Mouse (Mus musculus) limb, embryonic 10.5 days (tissue): ENCODE results near the gene Bfsp1. TPM values are rescaled to one million over a fixed set of nuclear protein-coding genes. Genes with fewer than 3 reads are reported as not detected.

Source experiments
- DNase-seq: peaks from one replicate; pipeline ENCODE4 v3.0.0-alpha.2; 2017; ENCODE audit warnings: low spot score
- H3K27ac ChIP-seq: fragments of 300-500 bp; sonication (generic); 2 replicates; pipeline ENCODE4 v1.5.1; 2016; ENCODE audit warnings: mild to moderate bottlenecking
- H3K27me3 ChIP-seq: fragments of 300-500 bp; sonication (generic); 2 replicates; pipeline ENCODE4 v1.6.1; 2016; ENCODE audit warnings: low read depth, mild to moderate bottlenecking; ENCODE audit not compliant: poor library complexity, severe bottlenecking
- H3K36me3 ChIP-seq: fragments of 300-500 bp; sonication (generic); 2 replicates; pipeline ENCODE4 v1.6.1; 2016; ENCODE audit warnings: mild to moderate bottlenecking, moderate library complexity
- H3K4me1 ChIP-seq: fragments of 300-500 bp; sonication (generic); 2 replicates; pipeline ENCODE4 v1.6.1; 2016
- H3K4me3 ChIP-seq: fragments of 300-500 bp; sonication (generic); 2 replicates; pipeline ENCODE4 v1.5.1; 2016; ENCODE audit warnings: mild to moderate bottlenecking, moderate library complexity
- H3K9me3 ChIP-seq: fragments of 300-500 bp; sonication (generic); replicated peaks from 2 replicates; pipeline ENCODE4 v1.6.1; 2016; ENCODE audit warnings: mild to moderate bottlenecking
- WGBS: fragments of 180-500 bp; shearing (Covaris S2); methylation state at CpG from one replicate; pipeline ENCODE4 v1.1.7; 2016; 5-methylcytosine and 5-hydroxymethylcytosine counted together
- polyA plus RNA-seq: library from polyadenylated mRNA; unstranded; fragments of >200 nt; fragmentation: Nextera tagmentation; extraction: Ambion mirVana; gene quantifications from 2 replicates; pipeline ENCODE4 v1.2.1, GENCODE M21; 2016

Gene Bfsp1
- polyA plus RNA-seq, 1 experiment from 2014 or later: 0.95 TPM

DNA sequence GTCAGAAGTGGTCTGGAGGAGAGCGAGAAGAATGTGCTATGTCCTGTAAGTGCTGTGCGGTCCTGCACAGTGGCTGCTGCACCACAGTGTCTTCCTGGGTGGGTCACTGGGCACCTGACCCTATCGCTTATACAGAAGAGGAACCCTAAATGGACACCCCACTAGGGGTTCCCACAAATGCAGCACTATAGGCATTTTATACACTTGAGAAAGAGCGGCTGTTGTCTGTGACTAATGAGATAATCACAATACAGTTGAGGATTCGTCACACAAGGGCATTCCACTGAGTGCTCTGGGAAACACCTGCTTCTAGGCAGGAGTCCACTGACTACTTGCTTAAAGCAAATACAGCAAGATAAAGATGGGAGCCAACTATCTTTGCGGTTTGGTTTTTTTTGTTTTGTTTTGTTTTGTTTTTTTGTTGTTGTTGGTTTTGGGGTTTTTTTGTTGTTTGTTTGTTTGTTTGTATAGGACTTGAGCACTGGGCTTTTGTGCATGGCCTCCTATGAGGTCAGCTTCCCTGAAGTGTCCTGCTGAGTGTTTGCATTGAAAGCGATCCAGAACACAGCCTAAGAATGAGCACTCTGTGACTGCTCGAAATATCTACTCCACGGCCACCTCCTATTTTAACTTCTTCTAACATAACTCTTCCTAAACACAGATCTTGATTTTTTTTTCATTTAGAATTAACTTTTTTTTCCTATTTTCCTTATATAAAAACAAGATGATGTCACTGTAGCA, 55.9 kb downstream of the Bfsp1 start:
- DNase-seq: no peak
- no peak overlapping the region for H3K4me3 ChIP-seq
- no peaks in the 10 kb centered on the region for H3K9me3 ChIP-seq
- no peak overlapping the region for H3K27ac ChIP-seq
- H3K4me1 ChIP-seq: 0 out of 2 replicates have a peak, but pooled peaks cover 3% of the 10 kb centered on the region
- no peaks in the 10 kb centered on the region for H3K36me3 ChIP-seq
- 89% methylated on average over 9 of the region's 9 CpGs for WGBS
- no peaks in the 10 kb centered on the region for H3K27me3 ChIP-seq

DNA sequence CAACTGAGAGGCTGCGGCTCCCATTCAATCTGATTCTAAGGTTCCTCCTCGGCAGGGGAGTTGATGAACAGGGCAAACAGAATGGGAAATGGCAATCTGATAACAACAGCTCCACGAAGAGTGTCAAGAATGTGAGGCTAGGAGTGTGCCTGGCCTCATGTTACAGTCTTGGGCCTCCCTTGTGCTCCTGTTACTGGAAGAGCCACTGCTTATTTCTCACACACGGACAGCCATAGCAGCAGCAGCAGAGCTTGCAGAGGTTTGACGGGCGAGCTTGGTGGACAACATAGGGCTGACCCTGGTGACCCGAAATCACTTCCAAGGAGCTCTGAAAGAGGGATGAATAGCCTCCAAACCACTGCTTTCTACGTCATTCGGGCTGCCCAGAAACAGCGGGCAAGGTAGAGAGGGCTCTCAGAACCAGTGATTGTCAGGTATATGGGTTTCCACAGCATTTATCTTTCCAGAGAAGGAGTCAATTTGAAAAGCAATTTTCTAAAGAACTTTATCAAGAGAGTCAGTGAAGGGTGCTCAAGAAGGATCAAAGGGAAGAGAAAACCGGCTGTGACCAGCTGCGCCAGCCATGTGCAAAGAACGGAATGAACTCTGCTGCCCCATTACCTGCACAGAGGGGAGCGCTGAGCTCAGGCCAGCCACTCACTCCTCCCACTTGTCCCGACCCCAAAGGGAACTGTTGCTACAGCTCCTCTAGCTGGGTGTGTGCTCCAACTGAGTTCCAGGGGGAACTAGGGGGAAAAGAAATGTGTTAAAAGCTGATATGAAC, 56.6 kb downstream of the Bfsp1 start:
- no peak for DNase-seq
- Histone ChIP-seq H3K9me3 (no peaks in the 10 kb centered on the region), H3K27me3 (no peaks in the 10 kb centered on the region)

DNA sequence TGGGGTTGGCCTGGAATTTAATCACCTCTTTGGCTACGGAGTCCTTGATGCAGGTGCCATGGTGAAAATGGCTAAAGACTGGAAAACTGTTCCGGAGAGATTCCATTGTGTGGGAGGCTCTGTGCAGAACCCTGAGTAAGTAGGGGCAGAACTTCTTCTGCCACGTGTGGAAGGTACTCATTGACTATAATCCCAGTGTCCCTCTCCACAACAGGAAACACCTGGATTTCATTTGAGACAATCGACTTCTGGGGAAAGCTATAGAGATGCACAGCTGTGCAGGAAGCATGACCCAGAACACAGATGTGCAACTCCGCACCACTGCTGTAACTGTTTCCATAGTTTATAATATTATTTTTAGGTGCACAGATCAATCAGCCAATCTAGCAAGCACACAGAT, 61.9 kb downstream of the Bfsp1 start:
- 0 out of 2 replicates have a peak, but pooled peaks cover 5% of the 10 kb centered on the region for H3K4me1 ChIP-seq
- H3K9me3 ChIP-seq: no peaks in the 10 kb centered on the region
- no peaks in the 10 kb centered on the region for H3K36me3 ChIP-seq
- H3K27me3 ChIP-seq: no peaks in the 10 kb centered on the region
- no peak overlapping the region for H3K4me3 ChIP-seq
- no peak overlapping the region for H3K27ac ChIP-seq
- DNase-seq: no peak
- WGBS: 71% methylated on average over 5 of the region's 5 CpGs

More for the DNA sequence above, 56.6 kb downstream of the Bfsp1 start:
- Histone ChIP-seq H3K4me3 (no peak overlapping the region), H3K36me3 (no peaks in the 10 kb centered on the region), H3K27ac (no peak overlapping the region), H3K4me1 (0 out of 2 replicates have a peak, but pooled peaks cover 3% of the 10 kb centered on the region)
- 69% methylated on average over 15 of the region's 15 CpGs for WGBS

DNA sequence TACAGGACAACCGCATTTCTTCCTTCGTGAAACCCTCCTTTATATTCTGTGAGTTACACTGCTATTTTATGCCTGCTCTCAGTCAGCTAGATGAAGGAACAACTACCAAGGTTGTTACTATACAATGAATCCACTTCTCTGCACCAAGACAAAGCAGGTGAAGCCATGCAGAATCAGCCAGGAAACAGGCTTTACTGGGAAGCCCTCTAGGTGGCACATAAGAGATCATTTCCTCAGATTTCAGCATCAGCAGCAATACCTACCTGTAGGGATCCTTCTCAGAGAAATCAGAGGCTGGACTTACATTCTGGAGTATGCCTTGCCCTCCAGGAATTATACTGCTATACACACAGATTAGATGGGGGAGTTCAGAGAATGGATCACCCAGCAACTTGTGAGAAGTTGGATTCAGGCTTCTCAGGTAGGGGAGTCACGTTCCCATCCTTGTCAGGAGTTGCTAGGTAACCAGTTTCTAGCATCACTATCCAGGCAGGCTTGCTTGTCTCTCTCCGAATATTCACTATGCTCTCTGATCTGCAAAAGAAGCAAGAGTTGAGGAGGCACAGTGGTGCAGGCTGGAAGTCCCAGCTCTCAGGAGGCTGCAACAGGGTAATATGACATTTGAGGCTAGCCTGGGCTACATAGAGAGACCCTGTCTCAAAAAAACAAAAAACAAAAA, 66.5 kb downstream of the Bfsp1 start:
- Histone ChIP-seq H3K4me3 (no peak overlapping the region), H3K9me3 (no peaks in the 10 kb centered on the region), H3K27ac (no peak overlapping the region), H3K4me1 (0 out of 2 replicates have a peak, but pooled peaks cover 5% of the 10 kb centered on the region), H3K36me3 (no peaks in the 10 kb centered on the region), H3K27me3 (no peaks in the 10 kb centered on the region)
- 80% methylated on average over 4 of the region's 4 CpGs for WGBS
- DNase-seq: no peak

DNA sequence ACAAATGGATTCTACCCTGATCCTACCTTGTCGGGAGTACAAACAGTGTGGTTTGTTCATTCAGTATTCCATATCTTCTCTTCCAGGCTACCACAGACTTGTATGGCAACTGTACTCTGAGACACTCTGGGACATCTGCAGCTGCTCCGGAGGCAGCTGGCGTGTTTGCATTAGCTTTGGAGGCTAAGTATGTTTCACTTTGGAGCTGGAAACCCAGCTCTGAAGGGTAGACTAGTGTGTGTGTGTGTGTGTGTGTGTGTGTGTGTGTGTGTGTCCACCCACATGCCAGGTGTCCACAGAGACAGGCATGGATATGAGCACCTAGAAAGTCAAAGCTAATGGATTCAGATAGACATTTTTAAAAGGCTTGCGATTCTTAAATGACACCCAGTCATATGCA, 67.1 kb downstream of the Bfsp1 start:
- Histone ChIP-seq H3K27me3 (no peaks in the 10 kb centered on the region), H3K36me3 (no peaks in the 10 kb centered on the region), H3K4me3 (no peak overlapping the region), H3K4me1 (0 out of 2 replicates have a peak, but pooled peaks cover under 1% of the 10 kb centered on the region), H3K9me3 (no peaks in the 10 kb centered on the region), H3K27ac (no peak overlapping the region)
- no peak for DNase-seq
- 89% methylated on average over 4 of the region's 4 CpGs for WGBS

DNA sequence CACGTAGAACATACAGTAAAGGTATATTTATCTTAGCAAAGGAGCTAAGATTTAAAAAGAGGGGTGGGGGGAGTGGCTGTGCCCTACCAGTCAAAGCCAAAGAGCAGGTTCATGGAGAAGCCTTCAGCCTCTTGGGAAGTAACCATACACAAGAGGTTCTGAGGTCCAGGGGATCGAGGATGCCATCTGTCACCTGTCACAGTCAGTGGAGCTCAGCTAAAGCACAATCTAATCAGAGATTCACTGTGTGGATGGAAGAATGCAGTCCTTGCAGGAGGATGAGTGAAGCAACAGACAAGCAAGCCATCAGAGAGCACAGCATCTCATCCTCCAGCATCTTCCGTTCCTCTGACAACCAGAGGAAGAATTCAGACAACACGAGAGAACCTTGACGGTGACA, 73.1 kb downstream of the Bfsp1 start:
- no peak overlapping the region for H3K4me3 ChIP-seq
- no peak overlapping the region for H3K27ac ChIP-seq
- no peaks in the 10 kb centered on the region for H3K4me1 ChIP-seq
- DNase-seq: no peak
- H3K27me3 ChIP-seq: no peaks in the 10 kb centered on the region
- WGBS: 87% methylated on average over 5 of the region's 5 CpGs
- no peaks in the 10 kb centered on the region for H3K36me3 ChIP-seq
- no peaks in the 10 kb centered on the region for H3K9me3 ChIP-seq

DNA sequence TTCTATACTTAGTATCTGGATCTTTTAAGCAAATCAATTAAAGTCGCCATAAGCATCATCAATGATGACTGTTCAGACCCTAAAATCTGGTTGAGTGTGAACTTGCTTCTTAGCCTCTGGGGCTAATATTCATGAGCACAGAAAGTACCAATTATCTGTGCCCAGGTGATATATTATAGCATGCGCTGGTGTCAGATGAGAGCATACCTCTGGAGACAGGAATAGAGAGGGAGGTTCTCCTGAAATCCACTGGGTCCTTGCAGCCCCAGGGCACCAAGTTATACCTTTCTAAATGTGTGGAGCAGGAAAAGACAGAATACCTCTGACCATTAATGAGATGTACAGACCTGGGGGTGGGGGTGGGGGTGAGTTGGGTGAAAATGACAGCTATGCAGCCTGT, 82.7 kb downstream of the Bfsp1 start:
- WGBS: 84% methylated on average over 2 of the region's 2 CpGs
- Histone ChIP-seq H3K4me3 (no peak overlapping the region), H3K9me3 (no peaks in the 10 kb centered on the region), H3K27me3 (no peaks in the 10 kb centered on the region), H3K36me3 (no peaks in the 10 kb centered on the region), H3K27ac (no peak overlapping the region), H3K4me1 (no peaks in the 10 kb centered on the region)
- no peak for DNase-seq

Other genes with a start within 250 kb of the Bfsp1 start
- 289 and 311 TPM in 2 replicates for gene Dstn, start 52.1 kb upstream of the Bfsp1 start, polyA plus RNA-seq
- 52.7 and 63.9 TPM in 2 replicates for gene Rrbp1, start 148.1 kb upstream of the Bfsp1 start, polyA plus RNA-seq
- gene Banf2, start 169.9 kb upstream of the Bfsp1 start, polyA plus RNA-seq: not detected in 2 replicates